Mouse (Mus musculus) olfactory bulb, adult 2 months (tissue): ENCODE measurements around the gene Cpox. TPM values are rescaled to one million over a fixed set of nuclear protein-coding genes. Genes with fewer than 3 reads are reported as not detected.

Experiments
- H3K27ac ChIP-seq: fragments of 200-500 bp; 2 replicates; pipeline ENCODE4 v1.5.1; 2012; ENCODE audit warnings: low read depth, low read length; ENCODE audit not compliant: insufficient read depth
- H3K4me1 ChIP-seq: fragments of 200-500 bp; 2 replicates; pipeline ENCODE4 v1.6.1; 2012; ENCODE audit warnings: low read length; ENCODE audit not compliant: control insufficient read depth, insufficient read depth
- H3K4me3 ChIP-seq: fragments of 200-500 bp; 2 replicates; pipeline ENCODE4 v1.5.1; 2012; ENCODE audit warnings: mild to moderate bottlenecking, low read depth, low read length, moderate library complexity; ENCODE audit not compliant: insufficient read depth
- CTCF ChIP-seq: fragments of 200-500 bp; IDR thresholded peaks from 2 replicates; pipeline ENCODE4 v1.5.1; 2012; ENCODE audit warnings: low read depth, mild to moderate bottlenecking, low read length, moderate library complexity; ENCODE audit not compliant: insufficient read depth
- POLR2A ChIP-seq: fragments of 200-500 bp; IDR thresholded peaks from 2 replicates; pipeline ENCODE4 v1.6.1; 2012; ENCODE audit warnings: mild to moderate bottlenecking, low read depth, low read length, moderate library complexity; ENCODE audit not compliant: insufficient read depth
- WGBS: fragments of 180-500 bp; shearing (Covaris S2); methylation state at CpG from one replicate; pipeline ENCODE4 v1.1.7; 2018; 5-methylcytosine and 5-hydroxymethylcytosine counted together
- polyA plus RNA-seq: library from polyadenylated mRNA; stranded (reverse); fragments of >200 nt; gene quantifications from 2 replicates; pipeline ENCODE4 v1.2.4, GENCODE M21; 2012; ENCODE audit warnings: low replicate concordance; ENCODE audit not compliant: missing spikeins, insufficient read depth, insufficient read length

Cpox gene
- polyA plus RNA-seq, 1 experiment = not detected

DNA sequence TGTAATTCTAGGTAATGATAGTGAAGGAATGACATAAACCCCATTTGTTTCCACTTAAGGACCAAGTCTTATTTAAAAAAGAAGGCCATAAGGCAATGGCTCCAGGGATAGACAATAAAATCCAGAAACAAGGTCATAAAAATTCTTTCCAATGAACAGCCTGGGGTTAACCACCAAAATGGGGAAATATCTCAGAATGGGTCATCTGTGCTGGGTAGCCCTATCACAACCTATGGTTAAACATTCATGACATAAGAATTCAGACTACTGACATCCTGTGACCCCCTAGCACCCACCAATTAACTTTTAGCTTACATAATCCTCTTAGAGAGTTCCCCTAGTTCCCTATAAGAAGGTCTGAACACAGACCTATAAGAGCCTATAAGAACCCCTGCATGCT lies 86.1 kb downstream of the Cpox start:
- Histone ChIP-seq H3K4me1 (no peaks in the 10 kb centered on the region), H3K4me3 (no peak overlapping the region), H3K27ac (no peak overlapping the region)
- no peak for TF ChIP-seq CTCF
- no peak for TF ChIP-seq POLR2A

DNA sequence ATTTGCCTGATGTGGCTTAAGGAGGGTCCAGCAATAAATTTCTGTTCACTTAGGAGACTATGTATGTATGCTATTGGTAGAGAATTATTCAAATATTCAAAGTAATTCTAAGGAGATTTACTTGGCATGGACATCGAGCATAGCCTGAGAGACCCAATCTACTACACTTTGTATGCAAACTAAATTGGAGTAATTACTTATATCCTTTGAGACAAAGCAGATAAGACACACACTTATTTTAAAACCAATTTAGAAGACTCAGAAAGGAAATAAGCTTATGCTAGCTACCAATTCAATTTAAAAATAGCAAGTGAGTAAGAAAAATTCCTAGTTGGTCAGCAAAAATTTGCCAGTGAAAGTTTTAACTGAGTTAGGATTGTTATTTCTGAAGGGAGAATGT lies 93.0 kb downstream of the Cpox start, which contains the start of gene Olfr172:
TSS of gene Olfr172 (minus strand) at position 101 of the 400 bp plus-strand sequence.
- WGBS = 47% methylated on average over 1 of the region's 1 CpGs
- H3K27ac ChIP-seq = no peak within 1 kb of the TSS
- no peaks in the 10 kb centered on the region for H3K4me1 ChIP-seq
- TF ChIP-seq POLR2A = no peak
- TF ChIP-seq CTCF = no peak
- no peak within 1 kb of the TSS for H3K4me3 ChIP-seq

Other genes starting within 250 kb of the Cpox start
- gene St3gal6, start 146.0 kb upstream of the Cpox start, polyA plus RNA-seq = not detected in 2 replicates
- gene Gm813, start 53.3 kb upstream of the Cpox start, polyA plus RNA-seq = not detected in 2 replicates
- not detected in 2 replicates for gene E330017A01Rik, start 31.6 kb upstream of the Cpox start, polyA plus RNA-seq
- not detected in 2 replicates for gene Gpr15, start 48.8 kb downstream of the Cpox start, polyA plus RNA-seq
- not detected in 2 replicates for gene Cldnd1, start 57.6 kb downstream of the Cpox start, polyA plus RNA-seq
- gene Olfr172, start 92.9 kb downstream of the Cpox start, polyA plus RNA-seq = not detected in 2 replicates
- not detected in 2 replicates for gene Olfr173, start 130.0 kb downstream of the Cpox start, polyA plus RNA-seq
- not detected in 2 replicates for gene Olfr175-ps1, start 156.5 kb downstream of the Cpox start, polyA plus RNA-seq
- not detected in 2 replicates for gene Olfr177, start 204.5 kb downstream of the Cpox start, polyA plus RNA-seq
- not detected in 2 replicates for gene Olfr178, start 221.8 kb downstream of the Cpox start, polyA plus RNA-seq